Mouse (Mus musculus) stomach, adult 2 months (tissue): Measurements from ENCODE around the gene Dazap1. TPM values are rescaled to one million over a fixed set of nuclear protein-coding genes. Genes with fewer than 3 reads are reported as not detected.

Experiments
- polyA plus RNA-seq: library from polyadenylated mRNA; depleted of rRNA; stranded (reverse); fragments of >200 nt; gene quantifications from 2 replicates; pipeline ENCODE4 v1.2.3, GENCODE M21; 2012; rRNA removed

Gene Dazap1
- polyA plus RNA-seq, result 56.6 and 62.6 TPM in 2 replicates

DNA sequence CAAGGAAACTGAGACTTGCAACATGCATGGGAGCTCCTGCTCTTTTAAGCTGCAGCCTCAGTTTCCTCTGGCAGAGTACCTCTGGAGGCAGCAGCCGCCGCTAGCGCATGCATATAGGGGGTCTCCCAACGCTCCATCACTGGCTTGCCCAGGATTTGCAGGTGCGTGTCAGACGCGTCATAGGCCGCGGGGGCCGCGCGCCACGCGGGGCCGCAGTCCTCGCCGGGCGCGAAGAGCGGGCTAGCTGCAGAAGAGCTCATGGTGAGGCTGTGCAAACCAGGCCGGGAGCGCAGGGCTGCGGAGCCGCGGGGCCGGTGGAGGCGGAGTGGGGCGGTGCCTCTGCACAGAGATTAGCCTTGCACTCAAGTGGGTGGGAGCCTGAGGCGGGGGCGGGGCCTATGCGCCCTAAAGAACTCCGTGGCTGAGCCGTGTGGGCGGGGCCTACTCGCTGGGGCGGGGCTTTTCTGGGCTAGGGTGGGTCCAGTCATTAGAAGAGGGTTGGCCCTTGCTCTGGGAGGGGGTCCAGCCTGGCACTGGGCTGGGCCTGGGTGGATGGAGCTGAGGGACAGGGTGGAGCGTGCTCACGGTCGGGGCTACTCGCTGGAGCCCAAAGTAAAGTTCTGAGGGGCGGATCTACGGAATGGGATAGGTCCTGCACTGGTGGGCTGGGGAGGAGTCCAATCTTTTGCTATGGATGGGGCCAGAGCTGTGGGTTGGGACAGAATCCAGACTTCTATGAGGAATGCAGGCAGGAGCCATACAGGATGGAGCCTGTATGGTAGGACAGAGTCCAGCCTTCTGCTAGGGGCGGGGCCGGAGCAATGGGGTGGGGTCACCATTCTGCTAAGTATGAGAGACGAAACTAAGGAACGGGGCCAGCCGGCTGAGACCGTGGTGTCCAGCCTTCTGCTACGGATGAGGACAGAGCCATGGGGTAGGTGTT, at the start of gene Dazap1, which contains the start of gene Gamt:
Dazap1 (plus strand) TSS at position 845 of the 943 bp plus-strand sequence.
Gamt (minus strand) TSS at position 371 of the 943 bp plus-strand sequence.

DNA sequence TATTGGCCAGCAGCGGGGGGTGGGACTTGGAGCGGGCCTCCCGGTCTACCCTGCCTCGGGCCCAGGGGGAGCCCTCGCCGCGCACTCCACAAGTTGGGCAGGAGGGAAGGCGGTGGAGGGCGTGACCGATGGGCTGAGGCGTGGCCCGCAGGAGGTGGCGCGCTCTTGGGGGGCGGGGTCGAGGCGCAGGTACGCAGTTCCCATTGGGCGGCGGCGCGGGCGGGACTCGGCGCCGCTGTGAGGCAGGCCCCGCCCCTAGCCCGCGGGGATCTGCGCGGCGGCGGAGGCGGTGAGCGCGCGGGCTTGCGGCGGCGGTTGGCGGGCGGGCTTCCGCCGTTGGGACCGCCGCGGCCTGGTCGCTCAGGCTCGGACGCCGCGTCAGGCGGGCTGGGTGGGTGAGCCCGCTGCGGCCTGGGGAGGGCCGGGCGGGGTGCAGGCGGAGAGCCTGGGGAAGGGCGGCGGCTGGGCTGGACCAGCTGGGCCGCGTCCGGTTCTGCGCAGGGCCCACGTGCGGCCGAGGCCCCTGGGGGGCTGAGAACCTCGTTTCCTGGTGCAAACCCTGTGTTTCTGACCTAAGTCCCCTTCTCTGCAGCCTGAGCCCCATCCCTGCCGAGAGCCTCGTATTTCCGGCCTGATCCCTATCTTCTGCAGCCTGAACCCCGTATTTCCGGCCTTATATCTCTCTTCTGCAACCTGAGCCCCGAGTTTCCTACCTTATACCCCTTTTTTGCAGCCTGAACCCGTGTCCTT, 34.7 kb upstream of the Dazap1 start, which contains the start of gene Mum1:
Mum1 (plus strand) TSS at position 19 of the 750 bp plus-strand sequence.

DNA sequence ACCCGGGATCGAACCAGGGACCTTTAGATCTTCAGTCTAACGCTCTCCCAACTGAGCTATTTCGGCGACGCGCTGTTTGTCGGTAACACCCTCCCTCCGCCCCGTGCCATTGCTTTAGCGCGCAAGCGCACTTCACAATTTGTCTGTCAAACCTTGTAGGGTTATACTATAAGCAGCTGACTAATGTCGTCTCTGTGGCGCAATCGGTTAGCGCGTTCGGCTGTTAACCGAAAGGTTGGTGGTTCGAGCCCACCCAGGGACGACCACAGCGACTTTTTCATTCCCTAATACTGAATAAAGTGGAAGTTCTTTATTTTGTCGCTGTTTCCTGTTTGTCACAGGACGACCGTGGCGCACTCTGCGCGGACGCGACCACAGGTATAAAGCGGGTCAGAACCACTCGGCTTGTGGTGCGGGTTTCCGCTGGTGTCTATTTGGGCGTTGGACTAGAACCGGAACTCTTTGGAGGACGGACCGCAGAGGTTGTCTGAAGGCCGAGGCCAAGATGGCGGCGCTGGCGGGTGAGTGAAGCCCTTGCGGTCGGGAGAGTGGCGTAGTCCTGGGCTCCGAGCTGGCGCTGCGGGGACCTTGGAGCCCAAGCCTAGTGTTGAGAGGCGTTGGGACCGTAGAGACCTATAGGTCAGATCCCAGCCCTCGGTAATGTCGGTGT, 12.2 kb upstream of the Dazap1 start, which contains the start of gene Ndufs7:
Ndufs7 (plus strand) TSS at position 151 of the 670 bp plus-strand sequence.

GRCm38 (mm10) chr10:80292251-80293146, 31.2 kb downstream of the Dazap1 start, which contains the start of gene Rps15:
TSS of gene Rps15 (plus strand) at chr10:80292453.

GRCm38 (mm10) chr10:80295618-80296425, 34.5 kb downstream of the Dazap1 start, which contains the start of gene Apc2:
TSS of gene Apc2 (plus strand) at chr10:80295977.

GRCm38 (mm10) chr10:80320340-80320760, 59.1 kb downstream of the Dazap1 start, which contains the start of gene 2310011J03Rik:
TSS of gene 2310011J03Rik (minus strand) at chr10:80320537.

GRCm38 (mm10) chr10:80329273-80330081, 68.2 kb downstream of the Dazap1 start, which contains the start of the genes Pcsk4 and Reep6:
TSS of gene Pcsk4 (minus strand) at chr10:80329498.
TSS of gene Reep6 (plus strand) at chr10:80329953.

Other genes starting within 250 kb of the Dazap1 start
- 6.0 and 9.1 TPM in 2 replicates for gene Arhgap45, start 244.8 kb upstream of the Dazap1 start, polyA plus RNA-seq
- 51.4 and 57.1 TPM in 2 replicates for gene Polr2e, start 221.7 kb upstream of the Dazap1 start, polyA plus RNA-seq
- gene Gpx4, start 214.3 kb upstream of the Dazap1 start, polyA plus RNA-seq, result 404 and 629 TPM in 2 replicates
- gene Sbno2, start 155.9 kb upstream of the Dazap1 start, polyA plus RNA-seq, result 25.7 and 25.9 TPM in 2 replicates
- 89.6 and 104 TPM in 2 replicates for gene Stk11, start 145.7 kb upstream of the Dazap1 start, polyA plus RNA-seq
- 2,554 and 5,321 TPM in 2 replicates for gene Atp5d, start 122.9 kb upstream of the Dazap1 start, polyA plus RNA-seq
- 18.7 and 25.0 TPM in 2 replicates for gene Cbarp, start 120.7 kb upstream of the Dazap1 start, polyA plus RNA-seq
- 112 and 128 TPM in 2 replicates for gene Midn, start 113.2 kb upstream of the Dazap1 start, polyA plus RNA-seq
- gene Cirbp, start 95.5 kb upstream of the Dazap1 start, polyA plus RNA-seq, result 45.7 and 52.7 TPM in 2 replicates
- gene 1600002K03Rik, start 88.5 kb upstream of the Dazap1 start, polyA plus RNA-seq, result 10.9 TPM in 2 replicates
- gene Efna2, start 82.0 kb upstream of the Dazap1 start, polyA plus RNA-seq, result 4.5 and 6.8 TPM in 2 replicates
- 11.7 and 16.0 TPM in 2 replicates for gene Mum1, start 35.1 kb upstream of the Dazap1 start, polyA plus RNA-seq
- 611 and 945 TPM in 2 replicates for gene Ndufs7, start 12.4 kb upstream of the Dazap1 start, polyA plus RNA-seq
- 17.6 and 31.4 TPM in 2 replicates for gene Gamt, start 474 bp upstream of the Dazap1 start, polyA plus RNA-seq
- gene Rps15, start 31.0 kb downstream of the Dazap1 start, polyA plus RNA-seq, result 607 and 796 TPM in 2 replicates
- gene Apc2, start 34.5 kb downstream of the Dazap1 start, polyA plus RNA-seq, result 0.72 and 0.77 TPM in 2 replicates
- gene 2310011J03Rik, start 59.1 kb downstream of the Dazap1 start, polyA plus RNA-seq, result 36.0 and 44.8 TPM in 2 replicates
- 5.0 and 5.9 TPM in 2 replicates for gene Pcsk4, start 68.0 kb downstream of the Dazap1 start, polyA plus RNA-seq
- 5.4 and 6.8 TPM in 2 replicates for gene Reep6, start 68.5 kb downstream of the Dazap1 start, polyA plus RNA-seq
- 19.8 and 25.0 TPM in 2 replicates for gene Adamtsl5, start 86.9 kb downstream of the Dazap1 start, polyA plus RNA-seq
- 0.57 and 0.63 TPM in 2 replicates for gene Plk5, start 95.0 kb downstream of the Dazap1 start, polyA plus RNA-seq
- gene Mex3d, start 126.2 kb downstream of the Dazap1 start, polyA plus RNA-seq, result 11.5 and 24.4 TPM in 2 replicates
- gene Mbd3, start 138.1 kb downstream of the Dazap1 start, polyA plus RNA-seq, result 66.7 and 84.7 TPM in 2 replicates
- 1,239 and 1,853 TPM in 2 replicates for gene Uqcr11, start 145.3 kb downstream of the Dazap1 start, polyA plus RNA-seq
- gene Tcf3, start 172.2 kb downstream of the Dazap1 start, polyA plus RNA-seq, result 34.4 and 36.4 TPM in 2 replicates
- gene Onecut3, start 233.3 kb downstream of the Dazap1 start, polyA plus RNA-seq, result 1.2 and 1.8 TPM in 2 replicates